Mouse (Mus musculus): Measurements from ENCODE around the gene Entpd6.

DNA sequence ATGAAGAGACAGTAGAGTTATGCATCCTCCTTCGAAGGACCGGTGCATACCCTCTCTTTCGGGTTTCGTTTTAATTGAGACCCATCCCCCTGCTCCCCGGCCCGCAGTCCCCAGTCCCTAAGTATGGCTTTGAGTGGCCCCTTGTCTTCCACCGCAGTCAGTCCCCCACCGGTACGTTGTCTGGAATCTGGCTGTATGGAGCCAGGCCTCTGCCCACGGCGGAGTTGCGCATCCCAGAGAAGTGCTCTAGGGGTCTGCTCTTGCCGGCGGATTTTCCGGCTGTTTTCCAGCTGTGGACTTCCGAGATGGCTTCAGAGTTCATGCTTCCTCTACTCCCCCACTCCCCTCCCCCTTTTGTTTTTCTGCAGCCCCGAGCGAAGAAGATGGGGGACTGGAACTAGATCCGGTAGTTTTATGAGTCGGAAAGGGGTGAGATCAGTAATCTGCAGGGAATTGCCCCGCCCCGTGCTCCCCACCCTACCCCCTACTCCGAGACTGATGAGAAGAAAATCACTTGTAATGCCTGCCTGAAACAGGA is 38.5 kb downstream of the Entpd6 start:
- TF ChIP-seq HCFC1 (IDR thresholded peaks at IDR 0.05; ENCODE audit: borderline replicate concordance, insufficient read depth, low read length) (no peak), MAFK (IDR thresholded peaks at IDR 0.05; ENCODE audit: insufficient read depth, low read depth, low read length) (no peak), ZNF384 (IDR thresholded peaks at IDR 0.05; ENCODE audit: low read depth, low read length) (no peak)

Measured in ES-E14 (cell line).